Mouse (Mus musculus) forebrain, embryonic 11.5 days (tissue): Measurements from ENCODE around the gene Cecr2. TPM values are rescaled to one million over a fixed set of nuclear protein-coding genes. Genes with fewer than 3 reads are reported as not detected.
A peak's percentile ranks its signal among the peaks of the same experiment; 100 is the strongest.

Source experiments
- ATAC-seq: fragments of 200-750 bp; cut with Nextera tagmentation; replicated peaks from 2 replicates; pipeline ENCODE4 v1.8.0; 2017; ENCODE audit warnings: moderate TSS enrichment; ENCODE audit not compliant: low FRiP score
- DNase-seq: peaks from one replicate; pipeline ENCODE4 v3.0.0-alpha.2; 2017; ENCODE audit warnings: low spot score
- H3K27ac ChIP-seq: fragments of 300-500 bp; sonication (generic); 2 replicates; pipeline ENCODE4 v1.5.1; 2014; ENCODE audit warnings: low read depth, low read length
- H3K27me3 ChIP-seq: fragments of 300-500 bp; sonication (generic); 2 replicates; pipeline ENCODE4 v1.6.1; 2014; ENCODE audit warnings: mild to moderate bottlenecking, low read length, mixed read lengths; ENCODE audit not compliant: control insufficient read depth, insufficient read depth
- H3K36me3 ChIP-seq: fragments of 300-500 bp; sonication (generic); 2 replicates; pipeline ENCODE4 v1.6.1; 2014; ENCODE audit warnings: mild to moderate bottlenecking, low read length, moderate library complexity, mixed read lengths; ENCODE audit not compliant: control insufficient read depth, insufficient read depth
- H3K4me1 ChIP-seq: fragments of 300-500 bp; sonication (generic); replicated peaks from 2 replicates; pipeline ENCODE4 v1.6.1; 2014; ENCODE audit warnings: low read length, mixed read lengths; ENCODE audit not compliant: control insufficient read depth, insufficient read depth
- H3K4me2 ChIP-seq: fragments of 300-500 bp; sonication (generic); 2 replicates; pipeline ENCODE4 v1.6.1; 2014; ENCODE audit warnings: low read depth, mild to moderate bottlenecking, low read length, moderate library complexity, mixed read lengths; ENCODE audit not compliant: severe bottlenecking
- H3K4me3 ChIP-seq: fragments of 300-500 bp; sonication (generic); 2 replicates; pipeline ENCODE4 v1.5.1; 2014; ENCODE audit warnings: low read depth, low read length
- H3K9ac ChIP-seq: fragments of 300-500 bp; sonication (generic); 2 replicates; pipeline ENCODE4 v1.6.1; 2014; ENCODE audit warnings: low read length
- H3K9me3 ChIP-seq: fragments of 300-500 bp; sonication (generic); 2 replicates; pipeline ENCODE4 v1.6.1; 2016; ENCODE audit warnings: low read length, mixed read lengths; ENCODE audit not compliant: control insufficient read depth
- WGBS: fragments of 180-500 bp; shearing (Covaris S2); extraction: QIAGEN DNeasy Blood & Tissue Kit; methylation state at CpG from one replicate; pipeline ENCODE4 v1.1.7; 2014; 5-methylcytosine and 5-hydroxymethylcytosine counted together
- polyA plus RNA-seq: library from polyadenylated mRNA; unstranded; fragments of >200 nt; fragmentation: Nextera tagmentation; extraction: Ambion mirVana; gene quantifications from 2 replicates; pipeline ENCODE4 v1.2.1, GENCODE M21; 2014

Gene Cecr2
- polyA plus RNA-seq, 1 experiment from 2014 or later: 22.0 TPM

- no peak overlapping the region for H3K4me2 ChIP-seq
- H3K27ac ChIP-seq: no peak overlapping the region
- no peaks in the 10 kb centered on the region for H3K9me3 ChIP-seq
- H3K4me3 ChIP-seq: no peak overlapping the region
- DNase-seq (no peak), ATAC-seq (no peak)
- H3K27me3 ChIP-seq: no peaks in the 10 kb centered on the region
- no peaks in the 10 kb centered on the region; the same call in 1 of the 2 replicates for H3K36me3 ChIP-seq
- H3K4me1 ChIP-seq: peaks cover 9% of the 10 kb centered on the region; the same call in 1 of the 2 replicates
- H3K9ac ChIP-seq: no peak overlapping the region
These were observed 105.9 kb downstream of the Cecr2 start for GRCm38 (mm10) chr6:120772025-120772424.

- H3K9me3 ChIP-seq: no peaks in the 10 kb centered on the region
- H3K4me1 ChIP-seq: peaks cover 9% of the 10 kb centered on the region; the same call in 1 of the 2 replicates
- peak within 1 kb of the TSS; percentile 35 for H3K9ac ChIP-seq
- 29% methylated on average over 5 of the region's 5 CpGs for WGBS
- no peak within 1 kb of the TSS for H3K4me3 ChIP-seq
- no peaks in the 10 kb centered on the region; the same call in 1 of the 2 replicates for H3K36me3 ChIP-seq
- ATAC-seq: peak; percentile 67
- no peaks in the 10 kb centered on the region for H3K27me3 ChIP-seq
- peak within 1 kb of the TSS; percentile 72; the same call in 1 of the 2 replicates for H3K27ac ChIP-seq
- no peak within 1 kb of the TSS for H3K4me2 ChIP-seq
- peak; percentile 58 for DNase-seq
These were observed 107.0 kb downstream of the Cecr2 start, which contains the start of gene Slc25a18 for GRCm38 (mm10) chr6:120773149-120773628. Gene Slc25a18, plus strand, starts transcription at chr6:120773578.

DNA sequence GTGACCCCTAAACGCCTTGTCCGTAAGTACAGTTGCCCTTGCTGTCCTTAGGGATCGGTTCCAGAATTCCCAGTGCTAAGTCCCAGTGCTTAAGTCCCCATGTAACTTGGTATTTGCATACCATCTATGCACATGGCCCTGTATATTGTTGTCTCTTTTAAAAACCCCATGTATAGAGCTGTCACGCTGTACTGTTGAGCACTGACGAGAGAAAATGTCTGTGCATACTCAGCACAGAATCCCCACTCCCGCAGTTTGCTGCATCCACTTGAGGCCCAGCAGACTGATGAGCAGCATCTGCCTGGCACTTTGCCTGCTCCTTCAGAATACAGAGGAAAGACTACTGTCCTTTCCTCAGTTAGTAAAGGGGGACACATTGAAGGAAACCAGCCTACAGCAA is 107.6 kb downstream of the Cecr2 start:
- DNase-seq (no peak), ATAC-seq (peak; percentile 41)
- Histone ChIP-seq H3K36me3 (no peaks in the 10 kb centered on the region), H3K4me1 (peaks cover 9% of the 10 kb centered on the region; the same call in 1 of the 2 replicates), H3K27ac (no peak overlapping the region), H3K27me3 (no peaks in the 10 kb centered on the region), H3K9me3 (no peaks in the 10 kb centered on the region), H3K4me2 (no peak overlapping the region), H3K4me3 (no peak overlapping the region), H3K9ac (0 out of 2 replicates have a peak overlapping the region, but pooled peaks have one; percentile 1)
- 78% methylated on average over 6 of the region's 6 CpGs for WGBS

DNA sequence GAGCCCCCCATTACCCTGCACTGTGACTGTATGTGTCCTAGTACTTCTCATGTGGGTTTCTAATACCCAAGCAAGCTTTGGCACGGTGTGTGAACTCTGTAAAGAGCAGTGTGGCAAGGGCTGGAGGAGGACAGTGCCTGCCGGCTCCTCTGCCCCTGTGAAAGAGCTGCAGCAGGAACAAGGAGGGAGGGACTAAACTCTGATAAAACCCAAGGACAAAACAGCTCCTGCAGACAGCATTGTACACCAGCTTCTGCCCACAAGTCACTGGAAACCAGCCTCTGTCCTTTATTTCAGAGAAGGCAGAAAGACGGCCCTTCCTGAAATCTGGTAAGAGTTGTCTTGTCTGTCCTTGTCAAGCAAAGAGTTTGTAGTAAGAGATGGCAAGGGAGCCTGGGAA is 110.1 kb downstream of the Cecr2 start:
- H3K9ac ChIP-seq: no peak overlapping the region
- H3K27me3 ChIP-seq: no peaks in the 10 kb centered on the region
- no peaks in the 10 kb centered on the region for H3K9me3 ChIP-seq
- H3K36me3 ChIP-seq: no peaks in the 10 kb centered on the region
- ATAC-seq: no peak
- 89% methylated on average over 3 of the region's 3 CpGs for WGBS
- no peak overlapping the region for H3K4me2 ChIP-seq
- H3K4me3 ChIP-seq: no peak overlapping the region
- no peak overlapping the region for H3K27ac ChIP-seq
- peaks cover 9% of the 10 kb centered on the region; the same call in 1 of the 2 replicates for H3K4me1 ChIP-seq
- no peak for DNase-seq

DNA sequence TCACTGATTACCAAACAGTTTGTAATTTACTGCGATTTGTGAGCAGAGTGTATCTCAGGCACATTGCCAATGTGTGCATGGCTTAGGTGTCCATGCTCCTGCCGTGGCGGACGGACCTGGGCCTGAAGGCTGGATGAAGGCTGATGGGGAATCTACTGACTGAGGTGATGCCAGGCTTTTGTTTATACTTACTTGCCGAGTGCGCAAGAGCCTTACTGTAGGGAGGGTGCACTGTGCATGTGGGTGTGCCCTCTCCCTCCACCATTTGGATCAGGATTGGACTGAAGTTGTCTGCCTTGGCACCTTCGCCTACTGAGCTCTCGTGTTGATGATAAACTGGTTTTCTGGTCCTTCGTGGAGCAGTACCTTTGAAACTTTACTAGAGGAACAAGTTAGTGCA is 111.4 kb downstream of the Cecr2 start:
- ATAC-seq (no peak), DNase-seq (no peak)
- H3K4me1 ChIP-seq: peaks cover 9% of the 10 kb centered on the region; the same call in 1 of the 2 replicates
- H3K9ac ChIP-seq: no peak overlapping the region
- WGBS: 92% methylated on average over 9 of the region's 9 CpGs
- no peaks in the 10 kb centered on the region for H3K36me3 ChIP-seq
- no peaks in the 10 kb centered on the region for H3K9me3 ChIP-seq
- no peak overlapping the region for H3K4me2 ChIP-seq
- H3K27me3 ChIP-seq: no peaks in the 10 kb centered on the region
- no peak overlapping the region for H3K27ac ChIP-seq
- H3K4me3 ChIP-seq: no peak overlapping the region

DNA sequence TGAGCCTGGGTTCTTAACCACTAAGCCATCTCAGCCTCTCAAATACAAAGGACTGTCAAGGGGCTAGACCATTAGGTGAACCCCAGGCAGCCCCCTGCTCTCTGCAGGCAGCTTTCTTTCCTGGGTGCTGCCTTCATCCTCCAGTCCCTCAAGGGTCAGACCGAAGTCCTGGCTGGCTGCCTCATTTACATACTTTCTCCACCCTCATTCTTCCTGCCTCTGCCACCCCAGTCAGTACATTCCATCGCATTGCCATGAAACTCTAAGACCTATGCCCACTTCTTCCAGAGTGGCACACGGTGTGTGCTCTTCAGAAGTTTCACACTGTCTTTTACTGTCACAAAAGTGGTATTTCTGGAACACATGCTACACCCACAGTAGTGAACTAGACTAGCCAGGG is 112.1 kb downstream of the Cecr2 start:
- ATAC-seq (no peak), DNase-seq (no peak)
- H3K4me3 ChIP-seq: no peak overlapping the region
- H3K9ac ChIP-seq: no peak overlapping the region
- no peaks in the 10 kb centered on the region for H3K36me3 ChIP-seq
- H3K27ac ChIP-seq: no peak overlapping the region
- no peaks in the 10 kb centered on the region for H3K9me3 ChIP-seq
- WGBS: 62% methylated on average over 3 of the region's 3 CpGs
- no peak overlapping the region for H3K4me2 ChIP-seq
- no peaks in the 10 kb centered on the region for H3K27me3 ChIP-seq
- H3K4me1 ChIP-seq: peaks cover 6% of the 10 kb centered on the region; the same call in 1 of the 2 replicates

DNA sequence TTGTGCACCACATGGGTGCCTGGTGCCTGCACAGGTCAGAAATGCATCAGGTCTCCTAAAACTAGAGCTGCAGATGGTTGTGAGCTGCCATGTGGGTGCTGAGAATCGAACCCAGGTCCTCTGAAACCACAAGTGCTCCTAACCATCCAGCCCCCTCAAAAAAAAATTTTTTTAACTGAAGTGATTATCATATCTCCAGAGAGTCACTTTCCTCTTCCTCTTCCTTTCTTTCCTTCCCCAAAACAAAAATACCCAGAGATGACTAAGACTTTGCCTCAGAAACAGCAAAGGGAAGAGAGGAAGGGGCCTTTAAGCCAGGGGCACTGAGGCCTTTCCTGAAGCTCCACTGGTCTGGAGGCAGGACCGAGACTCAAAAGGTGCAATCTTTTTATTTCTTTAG is 116.8 kb downstream of the Cecr2 start:
- no peaks in the 10 kb centered on the region for H3K27me3 ChIP-seq
- ATAC-seq: no peak
- H3K9me3 ChIP-seq: no peaks in the 10 kb centered on the region
- H3K4me3 ChIP-seq: no peak overlapping the region
- H3K36me3 ChIP-seq: no peaks in the 10 kb centered on the region
- H3K9ac ChIP-seq: no peak overlapping the region
- WGBS: 92% methylated on average over 2 of the region's 2 CpGs
- DNase-seq: no peak
- no peak overlapping the region for H3K4me2 ChIP-seq
- no peak overlapping the region for H3K27ac ChIP-seq
- no peaks in the 10 kb centered on the region for H3K4me1 ChIP-seq

DNA sequence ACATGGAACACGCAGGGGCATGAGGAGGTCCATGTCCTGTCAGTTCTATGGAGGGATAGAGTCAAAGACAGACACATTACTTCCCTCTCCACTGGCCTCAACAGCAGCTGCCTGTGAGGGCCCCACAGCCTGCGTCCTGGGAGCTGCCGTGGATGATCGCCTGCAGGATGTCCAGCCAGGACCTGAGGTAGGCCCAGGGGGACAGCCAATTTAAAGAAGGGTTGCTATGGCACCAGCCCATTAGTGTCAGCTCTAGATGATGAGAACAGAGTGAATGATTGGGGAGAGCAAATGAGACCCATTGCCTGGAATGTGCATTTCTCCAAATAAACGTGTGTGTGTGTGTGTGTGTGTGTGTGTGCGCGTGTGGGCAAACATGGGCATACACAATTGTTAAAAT is 118.2 kb downstream of the Cecr2 start:
- H3K36me3 ChIP-seq: no peaks in the 10 kb centered on the region
- DNase-seq: no peak
- WGBS: 62% methylated on average over 7 of the region's 7 CpGs
- no peak overlapping the region for H3K9ac ChIP-seq
- H3K4me1 ChIP-seq: no peaks in the 10 kb centered on the region
- no peaks in the 10 kb centered on the region for H3K27me3 ChIP-seq
- H3K27ac ChIP-seq: no peak overlapping the region
- no peak overlapping the region for H3K4me3 ChIP-seq
- ATAC-seq: no peak
- no peaks in the 10 kb centered on the region for H3K9me3 ChIP-seq
- H3K4me2 ChIP-seq: no peak overlapping the region

DNA sequence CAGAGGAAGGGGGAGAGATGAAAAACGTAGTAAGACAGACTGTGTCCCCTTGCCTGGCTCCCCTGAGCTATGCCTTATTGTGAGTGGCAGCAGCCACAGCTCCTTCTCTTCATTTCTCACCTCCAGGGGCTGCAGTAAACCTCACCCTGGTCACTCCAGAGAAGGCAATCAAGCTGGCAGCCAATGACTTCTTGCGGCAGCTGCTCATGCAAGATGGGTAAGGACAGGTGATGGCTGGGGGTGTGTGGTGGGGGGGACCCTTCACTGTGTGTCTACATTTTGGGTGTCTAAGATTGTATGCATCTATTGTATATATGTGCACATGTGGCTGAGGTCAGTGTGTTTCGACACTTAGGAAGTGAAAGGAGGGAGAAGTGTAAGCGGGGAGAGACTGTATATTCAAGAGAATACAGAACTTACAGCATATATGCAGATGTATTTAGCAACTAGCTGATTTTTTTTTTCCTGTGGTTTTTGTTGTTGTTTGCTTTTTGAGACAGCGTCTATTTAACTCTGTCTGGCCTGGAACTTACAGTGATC is 122.0 kb downstream of the Cecr2 start:
- no peaks in the 10 kb centered on the region for H3K36me3 ChIP-seq
- no peaks in the 10 kb centered on the region for H3K4me1 ChIP-seq
- no peaks in the 10 kb centered on the region for H3K9me3 ChIP-seq
- H3K27me3 ChIP-seq: no peaks in the 10 kb centered on the region
- H3K4me2 ChIP-seq: no peak overlapping the region
- ATAC-seq (no peak), DNase-seq (no peak)
- no peak overlapping the region for H3K27ac ChIP-seq
- WGBS: 92% methylated on average over 5 of the region's 5 CpGs
- H3K4me3 ChIP-seq: no peak overlapping the region
- no peak overlapping the region for H3K9ac ChIP-seq
